Mouse (Mus musculus) Muller cell, postnatal 12 days (primary cell): Measurements from ENCODE around the gene Rae1.

Experiments
- DNase-seq: peaks from one replicate; pipeline ENCODE4 v3.0.0-alpha.2; 2015; ENCODE audit errors: inconsistent ontology term

Gene Rae1

DNA sequence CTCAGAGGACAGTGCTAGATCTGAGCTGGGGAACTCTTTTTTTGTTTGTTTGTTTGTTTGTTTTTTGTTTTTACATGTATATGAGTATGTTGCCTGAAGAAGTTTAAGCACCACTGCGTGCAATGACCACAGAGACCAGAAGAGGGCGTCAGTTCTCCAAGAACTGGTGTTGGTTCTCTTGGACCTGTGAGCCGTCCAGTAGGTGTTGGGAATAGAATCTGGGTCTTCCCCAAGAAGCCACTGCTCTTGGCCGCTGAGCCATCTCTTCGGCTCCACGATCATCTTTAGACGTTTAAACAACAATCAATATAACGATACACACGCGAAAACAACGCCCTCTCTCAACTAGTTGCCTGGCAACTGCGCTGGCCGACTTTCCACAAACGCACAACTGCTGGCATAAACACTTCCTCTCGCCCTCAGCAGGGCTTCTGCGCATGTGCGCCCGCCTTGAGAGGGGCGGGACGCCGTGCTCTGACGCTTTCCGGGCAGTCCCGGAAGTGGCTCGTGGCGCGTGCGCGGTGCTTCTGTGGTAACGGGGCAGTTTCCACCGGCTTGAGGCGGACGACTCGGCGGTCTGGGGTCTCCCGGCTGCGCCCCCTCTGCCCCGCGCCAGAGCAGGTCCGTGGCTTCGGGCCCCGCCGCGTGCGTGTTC, at the start of gene Rae1:
Rae1 (plus strand) TSS at position 488 of the 655 bp plus-strand sequence.
- DNase-seq: peak; percentile 98

DNA sequence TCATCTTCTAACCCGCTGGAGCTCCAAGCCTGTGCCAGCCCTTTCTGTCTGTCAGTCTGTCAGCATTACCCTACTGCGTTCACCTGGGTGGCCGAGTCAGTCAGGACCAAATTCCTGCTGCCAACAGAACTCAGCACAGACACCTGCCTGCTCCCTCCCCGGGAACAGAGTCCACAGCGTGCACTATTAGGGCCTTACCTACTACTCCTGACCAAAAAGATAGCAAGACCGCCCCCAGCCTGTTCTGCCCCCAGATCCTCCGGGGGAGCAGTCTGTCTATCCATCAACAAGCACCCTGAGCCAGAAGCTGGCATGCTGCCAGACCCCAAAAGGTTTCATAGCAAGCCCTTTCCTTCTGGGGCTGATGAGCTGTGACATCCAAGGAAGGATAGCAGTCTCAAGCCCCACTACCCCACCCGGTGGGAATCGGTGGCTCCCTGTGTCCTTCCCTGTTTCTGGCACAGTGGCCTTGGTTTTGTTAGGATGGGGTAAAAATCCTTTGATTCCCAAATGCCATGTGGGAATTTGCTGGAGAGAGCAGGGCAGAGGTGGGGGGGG, 49.7 kb upstream of the Rae1 start:
- peak; percentile 17 for DNase-seq

DNA sequence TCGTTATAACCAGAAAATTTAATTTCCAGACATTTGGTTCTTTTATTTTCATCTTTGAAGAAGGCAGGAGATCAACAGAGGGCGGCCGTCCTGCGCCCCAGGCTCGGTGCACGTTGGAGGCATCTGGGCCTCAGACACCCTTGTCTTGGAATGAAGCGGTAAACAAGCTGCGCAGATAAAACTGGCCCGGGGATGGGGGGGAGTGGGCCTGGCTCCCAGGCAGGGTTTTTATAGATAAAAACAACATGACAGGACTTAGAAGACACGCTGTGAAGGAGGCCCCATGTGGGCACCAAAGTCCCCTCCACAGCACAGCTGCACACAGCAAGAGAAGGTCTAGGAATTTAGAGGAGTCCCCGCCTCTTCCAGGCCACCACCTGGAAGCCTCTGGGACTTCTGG, 49.2 kb upstream of the Rae1 start:
- no peak for DNase-seq

DNA sequence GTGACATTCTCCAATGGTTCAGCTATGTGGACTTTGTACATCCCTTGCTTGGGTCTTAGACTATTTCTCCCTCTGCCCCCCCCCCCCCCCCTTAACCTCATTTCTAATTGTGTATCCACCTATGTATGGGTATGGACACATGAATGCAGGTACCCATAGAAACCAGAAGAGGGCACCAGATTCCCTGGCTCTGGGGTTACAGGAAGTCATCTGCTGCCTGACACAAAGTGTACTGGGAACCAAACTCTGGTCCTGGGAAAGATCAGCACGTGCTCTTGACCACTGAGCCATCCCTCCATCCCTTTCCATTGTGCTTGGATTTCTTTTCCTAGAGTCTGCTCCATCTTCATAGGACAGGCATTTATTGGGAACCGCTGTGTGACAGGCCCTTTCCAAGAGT, 47.9 kb upstream of the Rae1 start:
- no peak for DNase-seq

DNA sequence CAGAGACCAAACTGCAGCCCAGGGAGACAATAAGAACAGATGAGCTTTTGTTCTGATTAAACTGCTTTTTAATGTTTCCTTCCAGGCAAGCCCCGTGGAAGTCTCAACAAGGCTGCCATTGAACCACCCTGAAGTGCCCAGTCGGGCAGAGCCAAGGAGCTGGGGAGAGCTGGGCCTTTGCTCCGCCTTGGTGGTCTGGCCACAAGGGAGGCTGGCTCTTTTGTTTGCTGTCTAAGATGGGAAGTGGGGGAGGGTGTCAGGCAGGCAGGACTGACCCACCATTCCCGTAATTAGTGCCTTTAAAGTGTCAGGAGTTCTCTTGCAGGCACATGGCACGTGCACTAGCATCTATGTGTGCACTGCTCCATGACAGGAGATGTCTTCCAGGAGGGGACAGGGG, 41.3 kb upstream of the Rae1 start:
- no peak for DNase-seq

DNA sequence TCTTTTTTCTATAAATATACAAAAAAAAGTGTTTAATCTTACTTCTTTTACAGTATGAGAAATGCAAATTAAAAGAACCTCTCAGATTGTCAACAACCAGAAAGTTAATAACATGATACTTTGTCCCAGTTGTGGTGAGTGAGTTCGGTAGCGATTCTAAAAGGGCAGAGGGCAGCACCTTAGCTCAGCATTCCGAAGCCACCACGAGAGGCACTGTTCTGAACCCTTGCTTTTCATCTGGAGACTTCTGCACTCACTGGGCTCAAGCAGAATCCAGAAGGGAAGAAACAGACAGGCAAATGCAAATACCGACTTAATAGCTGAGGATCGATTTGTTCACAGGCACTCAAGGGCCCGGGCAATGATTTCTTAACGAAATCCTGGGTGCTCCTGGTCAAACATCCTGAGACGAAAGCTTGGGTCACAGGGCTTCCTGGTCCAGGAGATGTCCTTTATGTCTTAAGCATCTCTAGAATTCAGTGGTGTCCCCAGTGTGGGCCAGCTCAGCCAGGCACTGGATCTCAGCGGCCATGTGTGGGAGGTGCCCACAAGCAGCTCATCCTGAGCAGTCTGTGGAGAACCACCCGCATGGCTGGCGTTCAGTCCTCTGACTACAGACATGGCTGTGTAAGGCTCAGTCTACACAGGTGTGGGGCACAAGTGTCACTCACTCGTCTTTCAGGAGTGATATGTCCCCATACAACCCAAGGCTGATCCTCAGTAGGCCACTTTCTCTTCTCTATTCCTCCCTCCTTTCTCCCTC, 40.7 kb upstream of the Rae1 start:
- no peak for DNase-seq

DNA sequence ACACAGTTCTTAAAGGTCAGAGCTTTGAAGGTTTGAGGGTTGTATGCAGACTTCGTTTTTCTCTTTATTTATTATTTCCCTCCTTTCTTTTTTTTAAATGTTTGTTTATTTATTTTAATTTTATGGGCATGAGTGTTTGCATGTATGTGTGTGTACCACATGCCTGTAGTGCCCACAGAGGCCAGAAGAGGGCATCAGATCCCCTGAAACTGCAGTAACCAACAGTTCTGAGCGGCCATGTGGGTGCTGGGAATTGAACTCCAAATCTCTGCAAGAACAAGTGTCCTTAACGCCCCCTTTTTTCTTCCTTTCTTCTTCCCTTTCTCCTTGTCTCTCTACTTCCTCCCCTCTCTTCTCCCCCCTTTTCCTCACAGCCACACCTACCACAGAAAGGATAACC, 39.6 kb upstream of the Rae1 start:
- no peak for DNase-seq

DNA sequence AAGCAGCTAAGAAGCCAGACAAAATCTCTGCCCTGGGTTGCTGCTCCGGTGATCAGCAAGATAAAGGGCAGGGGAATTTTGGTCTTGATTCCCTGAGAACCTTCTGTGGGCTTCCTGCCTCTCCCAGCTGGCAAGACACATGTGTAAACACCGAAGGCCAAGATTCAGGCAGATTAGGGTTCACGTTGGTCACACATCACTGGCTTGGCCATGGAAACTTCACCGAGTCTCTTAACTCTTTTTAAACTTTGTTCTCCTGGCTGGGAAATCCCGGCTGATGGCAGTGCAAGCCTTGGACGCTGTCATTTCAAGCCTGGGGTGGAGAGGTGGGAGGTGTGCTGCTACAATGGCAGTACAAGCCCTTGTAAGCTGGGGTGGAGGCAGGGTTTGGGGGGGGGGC, 38.7 kb upstream of the Rae1 start:
- no peak for DNase-seq

DNA sequence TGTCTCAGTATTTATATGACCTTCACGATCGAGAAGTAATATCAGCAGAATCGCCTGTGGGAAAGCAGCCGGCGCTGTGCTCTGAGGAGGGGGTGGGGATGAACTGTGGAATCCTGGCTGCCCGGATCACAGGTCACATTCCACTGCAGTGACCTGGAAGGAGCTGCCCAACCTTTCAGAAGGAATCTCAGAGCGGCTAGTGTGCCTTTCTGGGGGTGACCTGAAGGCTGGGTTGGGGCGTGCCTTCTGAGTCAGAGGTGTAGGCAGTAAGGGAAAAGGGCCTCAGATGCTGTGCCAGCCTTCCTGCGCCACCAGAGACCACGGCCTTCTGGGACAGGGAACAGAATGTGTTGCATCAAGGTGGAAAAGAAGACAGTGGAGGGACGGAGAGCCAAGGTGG, 34.7 kb upstream of the Rae1 start:
- DNase-seq: peak; percentile 50

DNA sequence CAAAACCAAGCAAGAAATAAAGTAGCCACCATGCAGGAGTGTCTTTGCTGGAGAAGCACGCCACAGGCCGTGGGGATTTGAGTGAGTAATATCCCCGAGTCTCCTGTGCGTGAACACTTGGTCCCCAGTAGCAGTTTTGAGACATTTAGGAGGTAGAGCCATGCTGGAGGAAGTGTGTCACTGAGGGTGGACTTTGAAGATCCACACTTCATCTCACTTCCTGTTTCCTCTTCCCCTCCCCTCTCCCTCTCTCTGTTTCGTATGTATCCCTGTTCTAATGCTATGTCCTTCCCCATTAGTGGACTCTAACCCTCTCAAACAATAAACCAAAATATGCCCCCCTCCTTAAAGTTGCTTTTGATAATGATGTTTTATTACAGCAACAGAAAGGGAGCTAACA, 33.4 kb upstream of the Rae1 start:
- no peak for DNase-seq

DNA sequence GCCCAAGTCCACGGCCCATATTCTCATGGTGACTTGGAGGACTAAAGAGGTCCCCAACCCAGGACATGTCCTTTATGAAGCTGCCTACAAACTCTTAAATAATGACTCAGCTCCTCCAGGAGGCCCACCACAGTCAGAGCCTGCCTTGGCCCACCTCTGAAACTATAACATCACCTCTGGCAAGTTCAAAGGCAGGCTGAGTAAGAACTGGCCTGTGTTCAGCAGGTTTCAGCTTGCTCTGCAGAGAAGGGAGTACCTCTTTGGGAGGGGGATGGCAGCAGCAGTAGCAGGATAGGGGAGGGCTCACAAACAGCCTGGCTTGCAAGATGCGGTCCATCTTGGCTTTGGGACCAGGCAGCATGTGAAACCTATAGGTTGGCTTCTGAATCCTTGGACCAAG, 28.1 kb upstream of the Rae1 start:
- DNase-seq: no peak

DNA sequence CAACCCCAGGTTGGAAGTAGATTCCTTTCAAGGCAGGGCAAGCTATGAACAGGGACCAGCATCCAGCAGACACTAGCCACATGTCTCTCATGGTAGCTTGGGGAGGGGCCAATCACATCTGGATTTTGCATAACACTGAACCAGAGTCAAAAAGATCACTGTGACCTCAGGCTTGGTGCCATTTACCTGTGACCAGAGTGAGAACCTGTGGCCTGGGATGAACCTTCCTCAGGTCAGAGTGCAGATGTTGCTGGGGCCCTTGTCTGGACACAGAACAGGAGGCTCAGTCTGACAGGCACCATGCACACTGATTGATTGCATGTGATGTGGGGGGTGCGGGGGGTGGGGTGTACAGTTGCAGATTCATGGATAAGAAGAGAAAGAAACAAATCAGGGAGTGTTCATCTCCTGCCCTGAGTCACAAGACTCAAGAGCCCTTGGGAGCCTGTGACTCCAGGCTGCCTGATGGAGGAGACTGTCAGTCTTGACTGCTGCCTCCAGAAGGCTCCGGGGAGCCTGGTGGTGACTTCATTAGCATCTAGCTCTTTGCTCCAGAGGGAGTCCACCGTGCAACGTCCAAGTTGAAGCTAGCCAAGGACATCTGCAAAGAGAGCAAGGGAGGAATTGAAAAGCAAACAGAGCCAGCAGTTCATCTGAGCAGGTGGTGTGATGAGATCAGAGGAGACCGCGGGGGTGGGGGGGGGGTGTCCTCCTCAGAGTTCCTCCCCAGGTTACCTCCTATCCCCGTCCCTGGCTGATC, 25.9 kb upstream of the Rae1 start:
- DNase-seq: no peak

DNA sequence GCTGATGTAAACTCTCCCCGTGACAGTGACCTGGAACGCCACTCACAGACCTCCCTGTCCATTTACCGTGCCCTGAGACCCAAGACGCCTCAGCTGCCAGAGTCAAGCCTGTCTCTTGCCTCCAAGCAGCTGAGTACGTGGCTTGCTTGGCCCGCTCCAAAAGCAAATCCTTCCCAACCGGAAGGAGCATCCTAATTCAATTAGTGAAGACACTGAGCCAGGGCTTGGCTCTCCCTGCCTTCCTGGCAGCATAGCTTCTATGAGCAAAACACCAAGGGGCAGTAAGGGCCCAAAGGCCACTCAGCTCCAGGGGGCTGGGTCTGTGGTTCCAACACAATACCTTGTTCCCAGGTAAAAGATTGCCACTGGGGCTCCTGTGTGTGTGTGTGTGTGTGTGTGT, 25.2 kb upstream of the Rae1 start:
- peak; percentile 26 for DNase-seq

DNA sequence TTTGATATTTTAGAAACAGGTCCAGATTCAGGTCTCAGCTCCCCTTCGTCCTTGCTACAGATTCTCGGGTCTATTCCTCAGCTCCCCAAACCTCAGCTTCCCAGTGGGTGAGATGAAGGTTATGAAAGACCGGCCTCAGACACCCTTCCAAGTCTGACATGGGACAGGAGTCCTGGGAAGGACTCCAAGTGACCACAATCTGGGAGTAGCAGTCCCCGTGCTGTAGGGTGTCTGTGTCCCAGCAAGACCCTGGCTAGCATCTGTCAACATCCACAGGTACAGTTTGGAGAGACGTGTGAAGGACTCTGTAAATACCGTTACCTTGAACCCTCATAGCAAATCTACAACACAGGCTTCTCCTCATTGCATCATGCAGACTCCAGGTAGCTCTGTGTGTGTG, 24.8 kb upstream of the Rae1 start:
- no peak for DNase-seq

DNA sequence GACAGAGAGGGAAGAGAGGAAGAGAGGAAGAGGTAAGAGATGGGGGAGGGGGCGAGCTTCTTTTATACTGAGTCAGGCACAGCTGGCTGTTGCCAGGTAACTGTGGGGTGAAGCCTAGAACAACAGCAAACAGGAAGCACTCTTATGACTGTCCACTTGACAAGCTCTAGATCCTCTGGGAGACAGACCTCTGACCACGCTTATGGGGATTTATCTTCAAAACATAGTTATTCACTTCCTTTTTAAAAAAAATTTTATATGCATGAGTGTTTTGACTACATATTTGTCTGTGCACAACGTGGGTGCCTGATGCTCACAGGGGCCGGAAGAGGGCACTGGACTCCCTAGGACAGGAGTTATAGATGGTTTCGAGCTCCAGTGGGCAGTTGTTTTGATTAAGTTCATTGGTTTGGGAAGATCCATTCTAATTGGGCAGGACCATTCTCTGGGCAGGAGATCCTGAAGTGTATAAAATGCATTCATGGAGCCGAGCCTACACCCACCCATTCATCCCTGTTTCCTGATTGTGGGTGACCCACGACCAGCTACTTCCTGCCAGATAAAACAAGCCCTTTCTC, 23.2 kb upstream of the Rae1 start:
- no peak for DNase-seq

DNA sequence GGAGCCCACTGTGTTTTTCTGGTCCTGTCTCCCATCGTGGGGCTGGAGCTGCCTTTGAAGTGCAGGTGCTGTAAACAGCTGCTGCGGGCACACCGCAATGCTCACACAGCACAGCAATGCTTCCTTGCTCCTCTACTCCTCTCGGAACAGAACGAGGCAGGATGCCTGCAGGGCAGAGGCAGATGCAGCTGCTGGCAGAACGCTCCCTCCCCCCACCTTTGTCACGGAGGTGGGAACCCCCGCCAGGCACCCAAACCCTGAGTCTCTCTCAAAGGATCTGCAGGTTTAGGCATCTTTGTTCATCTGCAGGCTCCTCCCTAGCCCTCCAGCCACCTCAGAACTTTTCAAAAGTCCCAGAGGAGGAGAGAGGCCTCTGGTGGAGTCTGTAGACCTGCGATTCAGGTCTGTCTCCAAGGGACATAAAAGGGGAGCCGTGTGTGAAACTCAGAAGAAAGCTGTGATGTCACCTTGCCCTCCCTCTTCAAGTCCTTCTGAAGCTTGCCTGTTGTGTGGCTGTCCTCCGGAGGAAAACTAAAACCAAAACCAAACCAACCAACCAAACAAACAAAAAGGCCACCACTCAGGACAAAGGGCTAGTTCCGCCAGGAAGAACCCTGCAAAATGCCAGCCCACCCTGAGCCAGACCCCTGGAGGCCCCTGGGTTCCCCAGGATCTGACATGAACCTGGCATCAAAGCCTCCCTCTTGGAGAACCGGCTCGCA, 22.3 kb upstream of the Rae1 start, which contains the start of gene Spo11:
Spo11 (plus strand) TSS at position 292 of the 722 bp plus-strand sequence.
- no peak for DNase-seq

DNA sequence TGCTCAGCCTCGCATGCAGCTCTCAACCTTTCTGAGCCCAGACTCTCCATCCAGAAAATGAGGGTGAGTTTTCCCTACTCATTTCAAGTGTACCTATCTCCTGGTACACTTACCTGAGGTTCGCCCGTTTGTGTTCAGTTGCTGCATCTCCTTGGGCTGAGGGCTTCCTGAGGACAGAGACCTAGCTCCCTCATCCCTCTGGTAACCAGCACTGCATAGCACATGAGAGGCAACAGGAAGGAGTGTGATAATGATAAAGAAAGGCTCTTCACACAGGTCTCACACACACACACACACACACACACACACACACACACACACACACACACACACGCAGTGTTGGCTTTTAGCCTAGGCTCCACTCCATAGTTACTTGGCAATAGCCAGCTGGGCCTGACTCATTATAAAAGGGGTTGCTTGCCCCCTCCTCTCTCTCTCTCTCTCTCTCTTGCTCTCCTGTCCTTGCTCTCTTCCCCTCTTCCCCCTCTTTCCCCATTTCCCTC, 21.7 kb upstream of the Rae1 start:
- DNase-seq: no peak

DNA sequence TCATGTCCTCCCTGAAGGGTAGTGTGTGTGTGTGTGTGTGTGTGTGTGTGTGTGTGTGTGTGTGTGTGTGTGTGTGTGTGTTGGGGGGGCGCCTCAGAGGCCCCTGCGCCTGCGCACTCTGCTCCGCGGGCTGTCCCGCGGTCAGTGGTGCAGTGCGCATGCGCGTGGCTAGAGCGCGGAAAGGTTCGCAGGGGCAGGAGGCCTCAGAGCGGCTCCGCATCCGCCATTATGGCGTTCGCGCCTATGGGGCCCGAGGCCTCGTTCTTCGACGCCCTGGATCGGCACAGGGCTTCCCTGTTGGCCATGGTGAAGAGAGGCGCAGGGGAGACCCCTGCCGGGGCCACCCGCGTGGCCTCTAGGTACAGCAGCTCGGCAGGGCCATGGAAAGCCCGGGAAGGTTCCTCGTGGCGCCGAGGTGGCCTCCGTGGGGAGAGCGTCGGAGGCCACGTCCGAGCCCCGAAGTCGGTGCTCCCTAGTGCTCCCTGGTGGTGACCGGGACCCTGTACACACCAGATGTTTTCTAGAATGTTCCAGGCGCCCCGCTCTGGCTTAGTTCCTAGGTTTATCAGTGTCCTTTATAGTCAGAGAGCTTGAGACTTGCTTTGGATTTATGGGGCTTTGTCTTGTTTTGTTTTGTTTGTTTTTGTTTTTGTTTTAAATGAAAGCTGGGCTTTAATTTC, 20.1 kb upstream of the Rae1 start:
- no peak for DNase-seq

DNA sequence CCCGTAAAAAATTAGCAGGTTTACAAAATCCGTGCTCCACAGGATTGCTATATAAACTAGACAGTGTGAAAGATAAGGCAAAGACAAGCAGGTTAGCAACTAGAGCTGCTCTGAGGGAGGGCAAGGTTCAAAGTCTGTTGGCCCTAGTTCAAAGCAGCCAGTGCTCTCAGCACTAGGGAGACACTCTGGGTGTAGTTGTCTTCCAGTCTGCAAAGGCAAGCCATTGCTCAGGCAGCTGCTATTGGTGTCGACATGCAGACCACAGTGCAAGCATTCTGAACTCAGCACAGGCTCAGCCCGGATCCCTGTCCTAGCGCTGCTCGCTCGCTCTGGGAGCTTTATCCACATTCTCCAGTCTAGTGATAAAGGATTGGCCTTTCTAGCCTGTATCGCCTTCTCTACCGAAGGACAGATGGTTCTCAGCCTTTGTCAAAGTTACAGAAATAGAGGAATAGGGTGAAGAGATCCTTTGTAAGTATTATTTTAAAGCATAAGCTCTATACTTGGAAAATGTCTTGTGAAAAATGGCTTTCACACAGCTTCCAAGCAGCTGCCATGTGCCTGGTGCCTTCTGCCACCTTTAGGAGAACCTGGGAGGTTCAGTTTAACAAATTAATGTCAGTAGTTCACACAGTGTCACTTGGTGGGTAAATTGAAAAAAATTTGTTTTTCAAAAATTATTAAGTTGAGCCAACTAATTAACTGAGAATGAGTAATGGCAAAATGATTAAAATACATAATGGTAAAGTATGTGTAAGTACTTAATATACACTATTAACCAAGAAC, 16.9 kb upstream of the Rae1 start:
- no peak for DNase-seq

DNA sequence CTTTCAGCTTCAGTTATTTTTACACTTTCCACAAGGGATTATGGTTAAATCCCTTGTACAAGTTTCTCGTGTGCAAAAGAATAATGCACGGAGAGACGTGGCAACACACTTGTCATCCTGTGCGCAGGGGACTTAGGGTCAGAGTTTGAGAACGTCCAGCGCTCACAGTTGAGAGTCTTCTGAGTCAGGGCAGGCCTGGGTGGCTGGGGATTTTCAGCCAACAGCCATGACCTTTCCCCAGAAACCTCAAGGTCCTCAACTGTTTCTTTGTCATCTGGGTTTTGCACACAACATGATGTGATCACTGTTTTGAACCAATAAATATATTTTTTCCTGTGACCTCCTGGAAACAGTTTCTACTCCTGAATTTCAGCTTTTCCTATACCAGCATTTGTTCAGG, 9.8 kb upstream of the Rae1 start:
- no peak for DNase-seq
